8 mouse cellular contexts compared by ENCODE assay signal in the genomic region with DNA sequence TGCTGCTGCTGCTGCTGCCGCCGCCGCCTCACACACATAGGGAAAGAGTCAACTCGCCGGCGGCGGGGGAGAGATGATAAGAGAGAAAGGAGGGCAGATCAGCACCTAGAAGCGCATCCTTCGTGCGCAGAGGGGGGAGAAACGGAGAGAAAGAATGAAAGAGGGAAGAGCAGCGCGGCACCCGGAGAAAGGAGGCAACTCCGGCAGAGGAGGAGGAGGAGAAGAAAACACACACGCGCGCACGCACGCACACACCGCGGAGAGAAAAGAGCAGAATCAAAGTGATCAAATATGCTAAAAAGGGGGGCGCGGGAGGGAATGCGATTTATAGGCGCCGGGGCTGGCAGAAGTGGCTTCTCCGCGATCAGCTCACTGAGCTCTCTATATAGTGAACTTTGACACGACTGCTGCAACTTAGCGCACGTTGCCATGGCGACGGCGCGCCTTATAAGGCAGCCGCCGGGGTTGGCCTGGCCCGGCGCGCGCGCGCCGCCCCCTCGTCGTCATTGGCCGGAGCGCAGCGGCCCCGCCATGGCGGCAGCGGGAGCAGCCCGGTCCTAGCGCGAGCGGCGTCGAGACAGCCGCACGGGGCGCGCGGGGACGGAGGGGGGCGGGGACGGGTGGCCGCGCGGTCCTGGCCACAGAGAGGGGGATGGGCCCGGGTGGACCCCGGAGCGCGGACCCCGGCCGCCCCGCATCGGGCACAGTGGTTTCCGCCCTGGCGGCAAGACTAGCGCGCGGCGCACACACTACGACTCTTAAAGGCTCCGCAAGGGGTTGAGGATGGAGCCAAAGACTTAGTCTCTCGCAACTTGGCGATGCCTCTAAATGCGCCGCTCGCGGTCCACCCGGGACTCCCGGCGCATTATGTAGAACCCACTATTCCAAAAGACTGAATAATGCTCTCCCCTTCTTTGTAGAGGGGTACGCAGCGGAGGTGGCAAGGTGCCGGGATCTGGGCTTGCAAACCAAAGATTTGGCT. TPM values are rescaled to one million over a fixed set of nuclear protein-coding genes. Genes with fewer than 3 reads are reported as not detected.
DNase-seq lines count a peak whose midpoint lies in the region; TF ChIP-seq lines count a peak whose summit lies in the region.

No protein-coding gene starts in this region.

- TF ChIP-seq CTCF in layer of hippocampus, adult 2 months (conservative IDR thresholded peaks at IDR 0.05): peak; percentile 50

- H3K4me3 ChIP-seq in layer of hippocampus, adult 2 months: peak overlapping the region; percentile 83

- peak overlapping the region; percentile 92 for H3K27ac ChIP-seq in layer of hippocampus, adult 2 months

- DNase-seq in adipocyte (ENCODE audit: low spot score): peak; percentile 93
- peak; percentile 57 for DNase-seq in cerebellum, adult 8-10 months
- peak; percentile 98 for DNase-seq in forelimb bud, embryonic 11.5 days (ENCODE audit: low read depth, low spot score)
- peak; percentile 88 to 91 for DNase-seq in heart, postnatal 36 days
- DNase-seq in layer of hippocampus, adult 2 months (ENCODE audit: low spot score in 2 of 2): peak; percentile 83 to 87
- peak; percentile 92 to 94 for DNase-seq in lung, adult 18-20 months
- DNase-seq in ovary, postnatal 14 days (ENCODE audit: low spot score): peak; percentile 88
- DNase-seq in natural killer cell, adult 2 months (ENCODE audit: low spot score in 2 of 2): no peak

- intact Hi-C loops in heart, postnatal 36 days (cut with DNase I): loop anchor here (2.0 to 10.0 kb wide), 6 partner anchors 15 to 1793 kb away; no protein-coding TSS in a partner anchor

RNA-seq across cellular contexts. Expression of gene Nr2f2, which starts 4.9 kb away (rescaled TPM):
- total RNA-seq in heart, postnatal 36 days (2021): 10 to 100 TPM; 18.9 to 23.9 TPM
- 10 to 100 TPM; 35.8 to 48.5 TPM for total RNA-seq in layer of hippocampus, adult 2 months (2021)

Comparison
In these comparisons a context has a peak if more than half of its experiments do, and no peak if none do; other contexts are left out.
1. DNase-seq: peak in adipocyte (single experiment), cerebellum, adult 8-10 months (single experiment), forelimb bud, embryonic 11.5 days (single experiment), heart, postnatal 36 days (2 of 2), layer of hippocampus, adult 2 months (2 of 2), lung, adult 18-20 months (2 of 2) and ovary, postnatal 14 days (single experiment); none in natural killer cell, adult 2 months (0 of 2).